Comparison of ENCODE assay signal across 11 mouse cellular contexts in the genomic region with DNA sequence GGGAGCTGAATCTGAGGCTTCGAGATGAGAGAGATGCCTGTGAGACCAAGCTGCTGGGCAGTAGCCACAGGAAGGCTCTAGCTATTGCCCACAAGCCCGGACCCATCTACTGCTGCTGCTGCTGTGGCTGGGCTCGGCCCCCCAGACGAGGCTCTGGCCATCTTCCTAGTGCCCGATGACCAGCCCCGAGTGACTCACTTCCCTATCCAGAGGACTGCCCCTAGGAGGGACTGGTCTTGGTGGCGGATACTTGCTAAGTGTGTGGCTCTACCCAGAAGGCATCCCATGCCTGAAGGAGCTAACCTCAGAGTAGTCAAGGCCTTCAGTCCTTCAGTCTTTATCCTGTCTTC. TPM values are rescaled to one million over a fixed set of nuclear protein-coding genes. Genes with fewer than 3 reads are reported as not detected.
DNase-seq lines count a peak whose midpoint lies in the region; TF ChIP-seq lines count a peak whose summit lies in the region.
"Had no signal": no experiment of that assay in that cellular context is flagged by ENCODE, and none has a peak within 500 bp of the region (broad histone marks: within the 10 kb centered on the region; RNA-seq: fewer than 3 reads in every experiment).

No protein-coding gene starts in this region.

- peaks cover 7% of the 10 kb centered on the region; the same call in 1 of the 2 replicates for H3K4me1 ChIP-seq in brown adipose tissue, adult 24 weeks (ENCODE audit: control insufficient read depth, insufficient read depth, insufficient read length, low read length)
- peaks cover 30% of the 10 kb centered on the region for H3K4me1 ChIP-seq in thymus, adult 2 months (replicated peaks; ENCODE audit: control insufficient read depth, insufficient read depth, low read length)

- TF ChIP-seq POLR2A in thymus, adult 2 months (IDR thresholded peaks at IDR 0.05; ENCODE audit: control insufficient read depth, extremely low read depth, insufficient read depth, low read length, poor library complexity) = no peak

- peak overlapping the region; percentile 27; the same call in 1 of the 2 replicates for H3K4me3 ChIP-seq in brown adipose tissue, adult 24 weeks (ENCODE audit: insufficient read depth, low read depth, low read length)
- no peak overlapping the region for H3K4me3 ChIP-seq in thymus, adult 2 months (ENCODE audit: control insufficient read depth, insufficient read depth, low read length)

- peaks cover 2% of the 10 kb centered on the region; the same call in 1 of the 2 replicates for H3K27me3 ChIP-seq in thymus, adult 2 months (ENCODE audit: control insufficient read depth, insufficient read depth, low read length)

- intact Hi-C loops in gastrocnemius, postnatal 36 days (cut with DNase I) = no loop called here
- intact Hi-C loops in heart, postnatal 14 days (cut with DNase I) = no loop called here

- 80% methylated on average over 7 of the region's 7 CpGs for WGBS in thymus, adult 2 months

- H3K36me3 ChIP-seq in thymus, adult 2 months (ENCODE audit: control insufficient read depth, insufficient read depth, low read length) = 0 out of 2 replicates have a peak, but pooled peaks cover 3% of the 10 kb centered on the region

- DNase-seq in gastrocnemius, postnatal 10 days = peak; percentile 39
- DNase-seq in gastrocnemius, postnatal 36 days = no peak
- peak; percentile 88 for DNase-seq in 416B (ENCODE audit: low read depth)
- DNase-seq in heart, postnatal 14 days = peak; percentile 44 to 57
- DNase-seq in frontal cortex, postnatal 10 days (ENCODE audit: low spot score in 2 of 2) = no peak
- DNase-seq in B cell, adult 2 months = no peak
- no peak for DNase-seq in thymus, adult 2 months
- DNase-seq: lung, embryonic 14.5 days; right cerebral cortex, postnatal 14 days; thymus, postnatal 36 days had no signal

- no peak overlapping the region; the same call in 1 of the 2 replicates for H3K27ac ChIP-seq in brown adipose tissue, adult 24 weeks (replicated peaks; ENCODE audit: low read depth, low read length)
- no peak overlapping the region for H3K27ac ChIP-seq in thymus, adult 2 months (ENCODE audit: control insufficient read depth, insufficient read depth, low read length)

- no peak for TF ChIP-seq CTCF in thymus, adult 2 months (IDR thresholded peaks at IDR 0.05; ENCODE audit: borderline replicate concordance, control insufficient read depth, extremely low read depth, insufficient read depth, low read length, poor library complexity)

RNA-seq across cellular contexts. Expression of a gene that starts 1.2 kb away (rescaled TPM):
- 10 to 100 TPM; 77.7 to 88.5 TPM for total RNA-seq in gastrocnemius, postnatal 10 days (2021)
- total RNA-seq in gastrocnemius, postnatal 36 days (2021) = 10 to 100 TPM; 65.6 to 83.2 TPM
- 223 and 257 TPM in 2 replicates for polyA plus RNA-seq in brown adipose tissue, adult 24 weeks (2012; ENCODE audit: insufficient read depth, insufficient read length, missing spikeins)
- total RNA-seq in heart, postnatal 14 days (2021) = 100 to 1,000 TPM; 258 to 268 TPM
- polyA plus RNA-seq in thymus, adult 2 months (2012; rRNA removed) = 132 and 186 TPM in 2 replicates

RNA-seq across cellular contexts. Expression of a gene that starts 5.1 kb away (rescaled TPM):
- 1 to 10 TPM; 8.6 to 9.9 TPM for total RNA-seq in gastrocnemius, postnatal 10 days (2021)
- 1 to 10 TPM; 6.3 to 7.4 TPM for total RNA-seq in gastrocnemius, postnatal 36 days (2021)
- 9.8 and 11.8 TPM in 2 replicates for polyA plus RNA-seq in brown adipose tissue, adult 24 weeks (2012; ENCODE audit: insufficient read depth, insufficient read length, missing spikeins)
- 10 to 100 TPM; 25.2 to 27.9 TPM for total RNA-seq in heart, postnatal 14 days (2021)
- 10.0 and 14.9 TPM in 2 replicates for polyA plus RNA-seq in thymus, adult 2 months (2012; rRNA removed)

RNA-seq across cellular contexts. Expression of a gene that starts 8.9 kb away (rescaled TPM):
- 10 to 100 TPM; 43.4 to 49.0 TPM for total RNA-seq in gastrocnemius, postnatal 10 days (2021)
- total RNA-seq in gastrocnemius, postnatal 36 days (2021) = 10 to 100 TPM; 53.1 to 58.7 TPM
- 28.8 and 36.4 TPM in 2 replicates for polyA plus RNA-seq in brown adipose tissue, adult 24 weeks (2012; ENCODE audit: insufficient read depth, insufficient read length, missing spikeins)
- total RNA-seq in heart, postnatal 14 days (2021) = 10 to 100 TPM; 69.8 to 71.4 TPM
- polyA plus RNA-seq in thymus, adult 2 months (2012; rRNA removed) = 31.1 and 39.3 TPM in 2 replicates

RNA-seq across cellular contexts. Expression of a gene that starts 9.0 kb away (rescaled TPM):
- total RNA-seq in gastrocnemius, postnatal 10 days (2021) = 10 to 100 TPM; 18.6 to 21.0 TPM
- total RNA-seq in gastrocnemius, postnatal 36 days (2021) = 10 to 100 TPM in 1 of 2 experiments, 1 to 10 TPM in 1; 7.2 to 14.1 TPM
- polyA plus RNA-seq in brown adipose tissue, adult 24 weeks (2012; ENCODE audit: insufficient read depth, insufficient read length, missing spikeins) = 39.6 and 74.6 TPM in 2 replicates
- 10 to 100 TPM; 24.0 to 31.2 TPM for total RNA-seq in heart, postnatal 14 days (2021)
- polyA plus RNA-seq in thymus, adult 2 months (2012; rRNA removed) = 36.9 and 45.1 TPM in 2 replicates

RNA-seq across cellular contexts. Expression of a gene that starts 11.0 kb away (rescaled TPM):
- 100 to 1,000 TPM; 119 to 151 TPM for total RNA-seq in gastrocnemius, postnatal 10 days (2021)
- total RNA-seq in gastrocnemius, postnatal 36 days (2021) = 100 to 1,000 TPM; 306 to 361 TPM
- 2,152 and 2,404 TPM in 2 replicates for polyA plus RNA-seq in brown adipose tissue, adult 24 weeks (2012; ENCODE audit: insufficient read depth, insufficient read length, missing spikeins)
- 100 to 1,000 TPM; 351 to 430 TPM for total RNA-seq in heart, postnatal 14 days (2021)
- polyA plus RNA-seq in thymus, adult 2 months (2012; rRNA removed) = 256 and 296 TPM in 2 replicates

Comparison
In these comparisons a context has a peak if more than half of its experiments do, and no peak if none do; other contexts are left out.
1. DNase-seq: peak in gastrocnemius, postnatal 10 days (single experiment), 416B (single experiment) and heart, postnatal 14 days (2 of 2); none in gastrocnemius, postnatal 36 days (0 of 2), frontal cortex, postnatal 10 days (0 of 2), B cell, adult 2 months (0 of 2) and thymus, adult 2 months (single experiment).